Mouse (Mus musculus) kidney, embryonic 15.5 days (tissue): Measurements from ENCODE around the gene Bcl9l. TPM values are rescaled to one million over a fixed set of nuclear protein-coding genes. Genes with fewer than 3 reads are reported as not detected.

Experiments used
- ATAC-seq: fragments of 200-750 bp; cut with Nextera tagmentation; replicated peaks from 2 replicates; pipeline ENCODE4 v1.8.0; 2017; ENCODE audit warnings: moderate TSS enrichment; ENCODE audit not compliant: low FRiP score
- H3K27ac ChIP-seq: fragments of 300-500 bp; sonication (generic); 2 replicates; pipeline ENCODE4 v1.5.1; 2015; ENCODE audit warnings: mild to moderate bottlenecking, inconsistent platforms
- H3K27me3 ChIP-seq: fragments of 300-500 bp; sonication (generic); 2 replicates; pipeline ENCODE4 v1.6.1; 2015; ENCODE audit warnings: inconsistent platforms
- H3K36me3 ChIP-seq: fragments of 300-500 bp; sonication (generic); 2 replicates; pipeline ENCODE4 v1.6.1; 2015; ENCODE audit warnings: inconsistent platforms
- H3K4me1 ChIP-seq: fragments of 300-500 bp; sonication (generic); 2 replicates; pipeline ENCODE4 v1.6.1; 2015; ENCODE audit warnings: inconsistent platforms
- H3K4me2 ChIP-seq: fragments of 300-500 bp; sonication (generic); 2 replicates; pipeline ENCODE4 v1.6.1; 2015; ENCODE audit warnings: moderate library complexity, mild to moderate bottlenecking, inconsistent platforms
- H3K4me3 ChIP-seq: fragments of 300-500 bp; sonication (generic); replicated peaks from 2 replicates; pipeline ENCODE4 v1.5.1; 2015; ENCODE audit warnings: mild to moderate bottlenecking, inconsistent platforms
- H3K9ac ChIP-seq: fragments of 300-500 bp; sonication (generic); 2 replicates; pipeline ENCODE4 v1.6.1; 2015; ENCODE audit warnings: mild to moderate bottlenecking, inconsistent platforms
- H3K9me3 ChIP-seq: fragments of 300-500 bp; sonication (generic); replicated peaks from 2 replicates; pipeline ENCODE4 v1.6.1; 2016; ENCODE audit warnings: inconsistent platforms
- WGBS: fragments of 180-500 bp; shearing (Covaris S2); methylation state at CpG from one replicate; pipeline ENCODE4 v1.1.7; 2015; ENCODE audit warnings: mixed read lengths; 5-methylcytosine and 5-hydroxymethylcytosine counted together
- polyA plus RNA-seq: library from polyadenylated mRNA; unstranded; fragments of >200 nt; fragmentation: Nextera tagmentation; extraction: Ambion mirVana; gene quantifications from 2 replicates; pipeline ENCODE4 v1.2.1, GENCODE M21; 2015

Bcl9l gene
- polyA plus RNA-seq, 1 experiment from 2014 or later = 11.7 TPM

DNA sequence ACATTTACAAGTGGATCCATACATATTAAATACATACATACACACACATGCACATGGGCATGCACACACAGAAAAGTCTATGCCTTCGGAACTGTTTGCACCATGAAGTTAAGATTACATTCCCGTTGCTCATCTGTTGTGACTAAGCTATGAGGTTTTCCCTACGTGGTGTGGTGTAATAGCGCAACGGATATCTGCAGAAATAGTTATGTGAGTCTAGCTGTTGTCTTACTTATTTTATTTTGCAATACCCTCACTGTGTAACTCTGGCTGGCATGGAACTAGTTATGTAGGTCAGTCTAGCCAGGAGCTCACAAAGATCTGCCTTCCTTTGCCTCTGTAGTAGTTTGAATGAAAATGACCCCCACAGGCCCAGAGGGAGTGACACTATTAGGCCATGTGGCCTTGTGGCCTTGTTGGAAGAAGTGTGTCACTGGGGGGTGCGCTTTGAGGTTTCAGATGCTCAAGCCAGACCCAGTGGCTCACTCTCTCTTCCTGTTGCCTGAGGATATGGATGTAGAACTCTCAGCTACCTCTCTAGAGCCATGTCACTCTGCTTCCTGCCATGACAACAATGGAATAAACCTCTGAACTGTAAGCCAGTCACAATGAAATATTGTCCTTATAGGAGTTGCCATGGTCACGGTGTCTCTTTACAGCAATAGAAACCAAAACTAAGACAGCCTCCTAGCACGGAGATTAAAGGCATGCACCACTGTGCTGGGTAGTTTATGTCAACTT, 66.0 kb downstream of the Bcl9l start:
- no peak overlapping the region for H3K27ac ChIP-seq
- H3K4me1 ChIP-seq = no peaks in the 10 kb centered on the region
- no peak overlapping the region for H3K4me2 ChIP-seq
- no peaks in the 10 kb centered on the region for H3K9me3 ChIP-seq
- ATAC-seq = no peak
- WGBS = 84% methylated on average over 8 of the region's 8 CpGs
- no peak overlapping the region for H3K4me3 ChIP-seq
- H3K36me3 ChIP-seq = no peaks in the 10 kb centered on the region
- H3K9ac ChIP-seq = no peak overlapping the region
- no peaks in the 10 kb centered on the region for H3K27me3 ChIP-seq

DNA sequence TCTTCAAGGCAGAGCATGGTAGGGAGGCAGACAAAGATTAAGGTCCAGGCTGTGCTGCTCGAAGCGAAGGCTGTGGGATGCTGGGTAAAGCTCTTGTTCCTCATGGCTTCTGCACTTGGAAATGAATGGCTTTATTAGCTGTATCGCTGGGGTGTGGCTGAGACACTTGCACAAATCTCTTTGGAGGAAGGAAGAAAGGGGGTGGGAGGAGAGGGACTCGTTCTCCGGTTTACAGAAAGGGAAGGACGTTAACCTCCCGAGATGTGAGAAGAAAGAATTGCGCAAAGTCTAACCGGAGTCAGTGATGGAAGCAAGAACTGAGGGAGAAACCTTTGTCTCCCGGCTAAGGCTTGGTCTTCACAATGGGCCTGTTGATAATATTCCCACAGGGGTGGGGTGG, 68.5 kb downstream of the Bcl9l start:
- WGBS = 85% methylated on average over 10 of the region's 10 CpGs
- ATAC-seq = no peak
- H3K4me2 ChIP-seq = no peak overlapping the region

DNA sequence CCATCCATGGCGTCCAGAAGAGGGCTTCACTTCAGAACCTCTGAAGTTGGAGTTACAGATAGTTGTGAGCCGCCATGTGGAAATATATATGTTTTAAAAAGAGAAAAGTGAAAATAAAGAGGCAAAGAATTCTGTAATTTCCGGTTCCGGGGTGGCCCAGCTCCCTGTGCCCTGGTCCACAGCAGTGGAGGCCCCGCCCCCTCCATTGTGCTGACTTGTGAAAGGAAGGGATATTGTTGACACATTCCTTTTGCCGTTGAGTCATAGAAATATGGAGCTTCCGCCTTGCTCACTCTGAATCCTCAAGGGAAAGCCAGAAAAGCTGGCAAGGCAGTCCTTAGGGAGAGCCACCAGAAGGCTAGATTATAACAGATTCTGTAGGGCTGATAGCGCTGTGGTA, 69.5 kb downstream of the Bcl9l start:
- no peaks in the 10 kb centered on the region for H3K36me3 ChIP-seq
- 85% methylated on average over 8 of the region's 8 CpGs for WGBS
- ATAC-seq = no peak

More for the DNA sequence above, 68.5 kb downstream of the Bcl9l start:
- H3K9ac ChIP-seq = no peak overlapping the region
- H3K9me3 ChIP-seq = no peaks in the 10 kb centered on the region
- no peaks in the 10 kb centered on the region for H3K4me1 ChIP-seq
- H3K36me3 ChIP-seq = no peaks in the 10 kb centered on the region
- no peak overlapping the region for H3K27ac ChIP-seq
- H3K4me3 ChIP-seq = no peak overlapping the region
- no peaks in the 10 kb centered on the region for H3K27me3 ChIP-seq

More for the DNA sequence above, 69.5 kb downstream of the Bcl9l start:
- Histone ChIP-seq H3K4me2 (no peak overlapping the region), H3K9ac (no peak overlapping the region), H3K4me3 (no peak overlapping the region), H3K4me1 (no peaks in the 10 kb centered on the region), H3K27ac (no peak overlapping the region), H3K27me3 (no peaks in the 10 kb centered on the region), H3K9me3 (no peaks in the 10 kb centered on the region)

Other genes with a start within 250 kb of the Bcl9l start
- 18.6 and 22.9 TPM in 2 replicates for gene Cbl, start 248.8 kb upstream of the Bcl9l start, polyA plus RNA-seq
- gene Ccdc153, start 242.1 kb upstream of the Bcl9l start, polyA plus RNA-seq = not detected in 2 replicates
- 7.8 and 8.5 TPM in 2 replicates for gene Pdzd3, start 231.4 kb upstream of the Bcl9l start, polyA plus RNA-seq
- gene Nlrx1, start 214.2 kb upstream of the Bcl9l start, polyA plus RNA-seq = 6.5 and 7.9 TPM in 2 replicates
- gene Abcg4, start 194.2 kb upstream of the Bcl9l start, polyA plus RNA-seq = 2.5 and 3.4 TPM in 2 replicates
- gene Hinfp, start 177.2 kb upstream of the Bcl9l start, polyA plus RNA-seq = 27.1 and 27.9 TPM in 2 replicates
- gene C2cd2l, start 162.5 kb upstream of the Bcl9l start, polyA plus RNA-seq = 6.6 and 8.8 TPM in 2 replicates
- 41.7 and 46.7 TPM in 2 replicates for gene Dpagt1, start 156.8 kb upstream of the Bcl9l start, polyA plus RNA-seq
- gene H2afx, start 148.1 kb upstream of the Bcl9l start, polyA plus RNA-seq = 390 and 426 TPM in 2 replicates
- 126 and 145 TPM in 2 replicates for gene Hmbs, start 138.6 kb upstream of the Bcl9l start, polyA plus RNA-seq
- gene Vps11, start 121.2 kb upstream of the Bcl9l start, polyA plus RNA-seq = 30.4 and 32.9 TPM in 2 replicates
- 43.9 and 48.2 TPM in 2 replicates for gene Hyou1, start 103.3 kb upstream of the Bcl9l start, polyA plus RNA-seq
- 47.5 and 48.4 TPM in 2 replicates for gene Slc37a4, start 86.0 kb upstream of the Bcl9l start, polyA plus RNA-seq
- gene Rps25, start 75.7 kb upstream of the Bcl9l start, polyA plus RNA-seq = 1,882 and 2,019 TPM in 2 replicates
- gene Trappc4, start 75.2 kb upstream of the Bcl9l start, polyA plus RNA-seq = 135 and 138 TPM in 2 replicates
- gene Ccdc84, start 64.3 kb upstream of the Bcl9l start, polyA plus RNA-seq = 29.1 and 30.9 TPM in 2 replicates
- not detected in 2 replicates for gene Foxr1, start 41.7 kb upstream of the Bcl9l start, polyA plus RNA-seq
- gene Upk2, start 27.8 kb upstream of the Bcl9l start, polyA plus RNA-seq = 0.60 and 2.5 TPM in 2 replicates
- gene Cxcr5, start 79.1 kb downstream of the Bcl9l start, polyA plus RNA-seq = not detected in 2 replicates
- gene Ddx6, start 122.1 kb downstream of the Bcl9l start, polyA plus RNA-seq = 16.7 and 17.9 TPM in 2 replicates
- gene Treh, start 190.4 kb downstream of the Bcl9l start, polyA plus RNA-seq = 0.22 and 0.23 TPM in 2 replicates